Mouse (Mus musculus): ENCODE results near the gene Hipk4. TPM values are rescaled to one million over a fixed set of nuclear protein-coding genes. Genes with fewer than 3 reads are reported as not detected.
"Not testable (repeated sequence)": the region's sequence is repeated elsewhere in the genome, so short reads cannot be mapped to it uniquely, and the experiment has no call there.

Gene Hipk4
- polyA plus RNA-seq, 1 experiment from 2014 or later, result 0.67 TPM

- Histone ChIP-seq H3K4me3 (replicated peaks; ENCODE audit: low read length) (no peak overlapping the region), H3K4me1 (replicated peaks; ENCODE audit: control insufficient read depth, insufficient read depth, low read length) (peaks cover 8% of the 10 kb centered on the region), H3K27me3 (replicated peaks; ENCODE audit: control insufficient read depth, insufficient read depth, low read length) (no peaks in the 10 kb centered on the region), H3K9ac (replicated peaks; ENCODE audit: low read depth, low read length) (no peak overlapping the region), H3K27ac (ENCODE audit: low read length) (no peak overlapping the region), H3K9me3 (ENCODE audit: control insufficient read depth, low read length) (no peaks in the 10 kb centered on the region), H3K36me3 (ENCODE audit: control insufficient read depth, insufficient read depth) (no peaks in the 10 kb centered on the region), H3K4me2 (ENCODE audit: low read length) (no peak overlapping the region)
- ATAC-seq, result no peak
- 81% methylated on average over 7 of the region's 7 CpGs for WGBS
These were observed 31.2 kb upstream of the Hipk4 start for GRCm38 (mm10) chr7:27491856-27492255.

GRCm38 (mm10) chr7:27493022-27493421 is 30.0 kb upstream of the Hipk4 start:
- Histone ChIP-seq H3K27me3 (replicated peaks; ENCODE audit: control insufficient read depth, insufficient read depth, low read length) (no peaks in the 10 kb centered on the region), H3K9ac (replicated peaks; ENCODE audit: low read depth, low read length) (no peak overlapping the region), H3K36me3 (ENCODE audit: control insufficient read depth, insufficient read depth) (no peaks in the 10 kb centered on the region), H3K9me3 (ENCODE audit: control insufficient read depth, low read length) (no peaks in the 10 kb centered on the region), H3K4me2 (ENCODE audit: low read length) (no peak overlapping the region), H3K4me3 (replicated peaks; ENCODE audit: low read length) (no peak overlapping the region), H3K27ac (ENCODE audit: low read length) (no peak overlapping the region), H3K4me1 (replicated peaks; ENCODE audit: control insufficient read depth, insufficient read depth, low read length) (peaks cover 8% of the 10 kb centered on the region)
- WGBS, result 74% methylated on average over 3 of the region's 3 CpGs
- no peak for ATAC-seq

- 89% methylated on average over 5 of the region's 5 CpGs for WGBS
- Histone ChIP-seq H3K4me3 (replicated peaks; ENCODE audit: low read length) (no peak overlapping the region), H3K36me3 (ENCODE audit: control insufficient read depth, insufficient read depth) (no peaks in the 10 kb centered on the region)
These were observed 29.6 kb upstream of the Hipk4 start for GRCm38 (mm10) chr7:27493450-27493849.

GRCm38 (mm10) chr7:27494659-27495367 is 28.3 kb upstream of the Hipk4 start:
- not testable (repeated sequence) for H3K36me3 ChIP-seq (ENCODE audit: control insufficient read depth, insufficient read depth); H3K9me3 ChIP-seq (ENCODE audit: control insufficient read depth, low read length); H3K27ac ChIP-seq (ENCODE audit: low read length); H3K27me3 ChIP-seq (replicated peaks; ENCODE audit: control insufficient read depth, insufficient read depth, low read length); H3K4me3 ChIP-seq (replicated peaks; ENCODE audit: low read length); H3K4me1 ChIP-seq (replicated peaks; ENCODE audit: control insufficient read depth, insufficient read depth, low read length); ATAC-seq; H3K4me2 ChIP-seq (ENCODE audit: low read length); H3K9ac ChIP-seq (replicated peaks; ENCODE audit: low read depth, low read length)
- 88% methylated on average over 9 of the region's 9 CpGs for WGBS

More at GRCm38 (mm10) chr7:27493450-27493849, 29.6 kb upstream of the Hipk4 start:
- Histone ChIP-seq H3K4me2 (ENCODE audit: low read length) (no peak overlapping the region), H3K9me3 (ENCODE audit: control insufficient read depth, low read length) (no peaks in the 10 kb centered on the region), H3K27me3 (replicated peaks; ENCODE audit: control insufficient read depth, insufficient read depth, low read length) (no peaks in the 10 kb centered on the region), H3K27ac (ENCODE audit: low read length) (no peak overlapping the region), H3K4me1 (replicated peaks; ENCODE audit: control insufficient read depth, insufficient read depth, low read length) (peaks cover 8% of the 10 kb centered on the region), H3K9ac (replicated peaks; ENCODE audit: low read depth, low read length) (no peak overlapping the region)
- no peak for ATAC-seq

- no peak within 1 kb of the TSS for H3K4me2 ChIP-seq (ENCODE audit: low read length)
- no peaks in the 10 kb centered on the region for H3K4me1 ChIP-seq (replicated peaks; ENCODE audit: control insufficient read depth, insufficient read depth, low read length)
- no peaks in the 10 kb centered on the region for H3K9me3 ChIP-seq (ENCODE audit: control insufficient read depth, low read length)
- H3K9ac ChIP-seq (replicated peaks; ENCODE audit: low read depth, low read length), result no peak within 1 kb of the TSS
- H3K27me3 ChIP-seq (replicated peaks; ENCODE audit: control insufficient read depth, insufficient read depth, low read length), result no peaks in the 10 kb centered on the region
- H3K4me3 ChIP-seq (replicated peaks; ENCODE audit: low read length), result no peak within 1 kb of the TSS
- H3K27ac ChIP-seq (ENCODE audit: low read length), result no peak within 1 kb of the TSS
- WGBS, result 56% methylated on average over 3 of the region's 3 CpGs
- H3K36me3 ChIP-seq (ENCODE audit: control insufficient read depth, insufficient read depth), result no peaks in the 10 kb centered on the region
- no peak for ATAC-seq
These were observed 24.0 kb upstream of the Hipk4 start, which contains the start of gene Prx for GRCm38 (mm10) chr7:27499036-27499435. Gene Prx, plus strand, starts transcription at chr7:27499324.

- Histone ChIP-seq H3K27ac (ENCODE audit: low read length) (no peak overlapping the region), H3K9ac (replicated peaks; ENCODE audit: low read depth, low read length) (no peak overlapping the region), H3K9me3 (ENCODE audit: control insufficient read depth, low read length) (no peaks in the 10 kb centered on the region), H3K4me1 (replicated peaks; ENCODE audit: control insufficient read depth, insufficient read depth, low read length) (no peaks in the 10 kb centered on the region), H3K36me3 (ENCODE audit: control insufficient read depth, insufficient read depth) (no peaks in the 10 kb centered on the region), H3K27me3 (replicated peaks; ENCODE audit: control insufficient read depth, insufficient read depth, low read length) (no peaks in the 10 kb centered on the region), H3K4me2 (ENCODE audit: low read length) (no peak overlapping the region), H3K4me3 (replicated peaks; ENCODE audit: low read length) (no peak overlapping the region)
- WGBS, result 74% methylated on average over 4 of the region's 4 CpGs
- ATAC-seq, result no peak
These were observed 21.4 kb upstream of the Hipk4 start for GRCm38 (mm10) chr7:27501620-27502019.

GRCm38 (mm10) chr7:27506765-27507370 is 16.2 kb upstream of the Hipk4 start:
- no peak overlapping the region for H3K27ac ChIP-seq (ENCODE audit: low read length)
- 56% methylated on average over 9 of the region's 9 CpGs for WGBS
- H3K27me3 ChIP-seq (replicated peaks; ENCODE audit: control insufficient read depth, insufficient read depth, low read length), result no peaks in the 10 kb centered on the region
- no peaks in the 10 kb centered on the region for H3K36me3 ChIP-seq (ENCODE audit: control insufficient read depth, insufficient read depth)
- H3K4me2 ChIP-seq (ENCODE audit: low read length), result peak overlapping the region; percentile 70; the same call in 1 of the 2 replicates
- no peak overlapping the region for H3K9ac ChIP-seq (replicated peaks; ENCODE audit: low read depth, low read length)
- ATAC-seq, result no peak
- H3K4me1 ChIP-seq (replicated peaks; ENCODE audit: control insufficient read depth, insufficient read depth, low read length), result peaks cover 14% of the 10 kb centered on the region
- no peak overlapping the region for H3K4me3 ChIP-seq (replicated peaks; ENCODE audit: low read length)
- no peaks in the 10 kb centered on the region for H3K9me3 ChIP-seq (ENCODE audit: control insufficient read depth, low read length)

- H3K27ac ChIP-seq (ENCODE audit: low read length), result peak overlapping the region; percentile 95
- no peaks in the 10 kb centered on the region for H3K27me3 ChIP-seq (replicated peaks; ENCODE audit: control insufficient read depth, insufficient read depth, low read length)
- H3K4me1 ChIP-seq (replicated peaks; ENCODE audit: control insufficient read depth, insufficient read depth, low read length), result peaks cover 14% of the 10 kb centered on the region
- WGBS, result under 1% methylated on average over 54 of the region's 54 CpGs
- H3K9me3 ChIP-seq (ENCODE audit: control insufficient read depth, low read length), result no peaks in the 10 kb centered on the region
- no peaks in the 10 kb centered on the region for H3K36me3 ChIP-seq (ENCODE audit: control insufficient read depth, insufficient read depth)
- ATAC-seq, result peak; percentile 90
- H3K4me2 ChIP-seq (ENCODE audit: low read length), result peak overlapping the region; percentile 70
- peak overlapping the region; percentile 72 for H3K9ac ChIP-seq (replicated peaks; ENCODE audit: low read depth, low read length)
- H3K4me3 ChIP-seq (replicated peaks; ENCODE audit: low read length), result peak overlapping the region; percentile 67
These were observed 15.1 kb upstream of the Hipk4 start for GRCm38 (mm10) chr7:27507711-27508647.

GRCm38 (mm10) chr7:27508648-27509005 is 14.4 kb upstream of the Hipk4 start:
- Histone ChIP-seq H3K4me1 (replicated peaks; ENCODE audit: control insufficient read depth, insufficient read depth, low read length) (peaks cover 14% of the 10 kb centered on the region), H3K36me3 (ENCODE audit: control insufficient read depth, insufficient read depth) (no peaks in the 10 kb centered on the region), H3K4me2 (ENCODE audit: low read length) (peak overlapping the region; percentile 70), H3K4me3 (replicated peaks; ENCODE audit: low read length) (no peak overlapping the region; the same call in 1 of the 2 replicates), H3K9ac (replicated peaks; ENCODE audit: low read depth, low read length) (no peak overlapping the region), H3K27ac (ENCODE audit: low read length) (no peak overlapping the region), H3K27me3 (replicated peaks; ENCODE audit: control insufficient read depth, insufficient read depth, low read length) (no peaks in the 10 kb centered on the region), H3K9me3 (ENCODE audit: control insufficient read depth, low read length) (no peaks in the 10 kb centered on the region)
- 23% methylated on average over 6 of the region's 6 CpGs for WGBS
- peak; percentile 59 for ATAC-seq

All from forebrain, embryonic 16.5 days (tissue).